Mouse (Mus musculus) liver, postnatal 0 days (tissue): ENCODE data around the gene Suclg2.

Experiments used
- CTCF ChIP-seq: sonication (generic); IDR thresholded peaks from 2 replicates; pipeline ENCODE4 v1.5.1; 2016; ENCODE audit warnings: antibody characterized with exemption, low read depth
- EP300 ChIP-seq: IDR thresholded peaks from 2 replicates; pipeline ENCODE4 v1.6.1; 2016; ENCODE audit warnings: antibody characterized with exemption, low read depth, mild to moderate bottlenecking

DNA sequence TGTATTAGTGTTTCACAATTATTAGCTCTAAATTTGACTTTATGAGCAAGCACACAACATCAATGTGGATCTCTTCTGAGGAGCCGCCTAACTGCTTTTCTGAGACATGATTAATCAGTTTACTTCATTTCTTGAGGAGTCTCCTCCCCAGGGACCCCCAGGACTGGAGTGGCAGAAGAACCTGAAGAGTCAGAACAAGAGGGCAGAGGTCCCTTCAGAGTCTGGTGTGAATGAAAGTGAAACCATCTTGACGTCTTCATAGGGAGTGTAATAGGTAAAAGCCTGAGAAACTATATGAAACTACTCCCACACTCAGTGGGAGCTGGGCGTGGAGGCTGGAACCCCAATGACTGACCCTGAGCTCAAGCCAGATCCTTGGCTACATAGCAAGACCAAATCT is 105.4 kb downstream of the Suclg2 start:
- no peak for TF ChIP-seq CTCF
- no peak for TF ChIP-seq EP300
